Mouse (Mus musculus): ENCODE measurements around the gene Col6a4. TPM values are rescaled to one million over a fixed set of nuclear protein-coding genes. Genes with fewer than 3 reads are reported as not detected.

Gene Col6a4
- polyA plus RNA-seq, 1 experiment from 2014 or later, result 19.3 TPM

DNA sequence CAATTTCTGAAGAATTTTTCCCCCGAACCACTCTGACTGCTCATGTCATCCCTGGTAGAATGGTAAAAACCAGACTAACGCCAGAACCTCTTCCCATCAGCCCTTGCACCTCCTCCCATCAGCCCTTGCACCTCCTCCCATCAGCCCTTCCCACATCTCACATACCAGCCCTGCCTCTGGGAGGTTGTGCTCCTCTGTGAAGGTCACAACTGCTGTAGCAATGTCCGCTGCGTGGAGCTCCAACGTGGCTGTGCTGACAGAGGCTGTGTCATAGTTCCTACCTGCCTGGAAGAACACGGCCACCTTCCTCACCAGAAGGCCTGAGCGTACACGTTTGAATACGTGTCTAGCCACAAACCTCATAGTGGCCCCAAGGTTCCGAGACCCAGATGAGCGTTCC, 83.4 kb downstream of the Col6a4 start:
- ATAC-seq (ENCODE audit: low FRiP score, low TSS enrichment), result no peak
- H3K4me3 ChIP-seq (ENCODE audit: low read depth, low read length), result no peak overlapping the region
- TF ChIP-seq CTCF (IDR thresholded peaks at IDR 0.05; ENCODE audit: low read depth), result no peak
- no peak for TF ChIP-seq EP300 (optimal IDR thresholded peaks at IDR 0.05)
- H3K4me1 ChIP-seq (replicated peaks; ENCODE audit: control insufficient read depth, insufficient read depth), result no peaks in the 10 kb centered on the region
- no peaks in the 10 kb centered on the region for H3K36me3 ChIP-seq (ENCODE audit: control insufficient read depth, insufficient read depth, low read length)
- DNase-seq (ENCODE audit: low spot score), result no peak
- no peak overlapping the region for H3K4me2 ChIP-seq (replicated peaks; ENCODE audit: low read depth)
- H3K27me3 ChIP-seq (ENCODE audit: control insufficient read depth, insufficient read depth, low read length), result no peaks in the 10 kb centered on the region
- H3K9me3 ChIP-seq (ENCODE audit: control insufficient read depth, low read length), result no peaks in the 10 kb centered on the region
- H3K9ac ChIP-seq (ENCODE audit: low read length), result no peak overlapping the region
- H3K27ac ChIP-seq (replicated peaks), result no peak overlapping the region
- 85% methylated on average over 11 of the region's 11 CpGs for WGBS

DNA sequence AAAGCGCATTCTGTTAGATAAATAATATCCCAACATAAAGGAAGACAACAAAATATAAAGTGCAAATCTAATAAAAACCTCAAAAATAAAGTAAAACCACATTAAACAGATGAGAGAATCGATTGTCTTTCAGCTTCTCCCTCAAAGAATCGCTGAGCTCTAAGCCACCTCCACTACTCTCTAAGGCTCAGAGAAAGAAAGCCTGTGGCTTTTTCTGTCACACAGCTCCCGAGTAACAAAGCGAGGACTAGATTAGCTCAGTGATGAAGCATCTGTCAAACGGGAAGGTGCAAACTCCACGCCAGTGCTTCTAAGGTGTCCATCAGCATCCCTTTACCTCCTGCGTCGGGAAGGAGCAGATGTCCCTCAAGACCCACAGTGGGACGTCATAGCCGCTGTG, 98.6 kb downstream of the Col6a4 start:
- H3K4me2 ChIP-seq (replicated peaks; ENCODE audit: low read depth), result no peak overlapping the region
- H3K9ac ChIP-seq (ENCODE audit: low read length), result no peak overlapping the region
- no peak overlapping the region for H3K4me3 ChIP-seq (ENCODE audit: low read depth, low read length)
- no peaks in the 10 kb centered on the region for H3K9me3 ChIP-seq (ENCODE audit: control insufficient read depth, low read length)
- H3K27me3 ChIP-seq (ENCODE audit: control insufficient read depth, insufficient read depth, low read length), result no peaks in the 10 kb centered on the region
- ATAC-seq (ENCODE audit: low FRiP score, low TSS enrichment) (no peak), DNase-seq (ENCODE audit: low spot score) (no peak)
- H3K36me3 ChIP-seq (ENCODE audit: control insufficient read depth, insufficient read depth, low read length), result no peaks in the 10 kb centered on the region
- H3K4me1 ChIP-seq (replicated peaks; ENCODE audit: control insufficient read depth, insufficient read depth), result no peaks in the 10 kb centered on the region
- 53% methylated on average over 11 of the region's 11 CpGs for WGBS
- TF ChIP-seq EP300 (optimal IDR thresholded peaks at IDR 0.05) (no peak), CTCF (IDR thresholded peaks at IDR 0.05; ENCODE audit: low read depth) (no peak)
- no peak overlapping the region for H3K27ac ChIP-seq (replicated peaks)

DNA sequence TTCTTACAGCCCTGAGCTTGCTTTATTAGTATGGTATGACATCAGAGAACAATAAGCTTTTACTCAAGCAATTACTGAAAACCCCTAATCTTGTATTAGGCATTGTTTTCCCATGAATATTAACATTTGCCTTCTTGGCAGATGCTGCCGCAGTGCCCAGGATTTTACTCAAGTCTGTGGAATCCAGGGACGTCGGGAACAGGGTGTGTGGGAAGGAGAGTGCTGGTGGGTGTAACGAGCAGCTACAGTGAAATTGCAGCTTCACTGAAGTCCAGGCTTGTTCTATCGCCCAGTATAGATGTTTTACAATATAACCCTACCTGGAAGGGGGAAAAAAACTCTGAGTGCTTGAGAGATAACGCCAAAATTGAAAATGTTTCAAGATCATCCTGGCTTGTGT, 104.2 kb downstream of the Col6a4 start:
- Histone ChIP-seq H3K4me3 (ENCODE audit: low read depth, low read length) (no peak overlapping the region), H3K9ac (ENCODE audit: low read length) (no peak overlapping the region), H3K4me1 (replicated peaks; ENCODE audit: control insufficient read depth, insufficient read depth) (no peaks in the 10 kb centered on the region), H3K4me2 (replicated peaks; ENCODE audit: low read depth) (no peak overlapping the region), H3K36me3 (ENCODE audit: control insufficient read depth, insufficient read depth, low read length) (no peaks in the 10 kb centered on the region), H3K27ac (replicated peaks) (no peak overlapping the region), H3K27me3 (ENCODE audit: control insufficient read depth, insufficient read depth, low read length) (no peaks in the 10 kb centered on the region), H3K9me3 (ENCODE audit: control insufficient read depth, low read length) (no peaks in the 10 kb centered on the region)
- ATAC-seq (ENCODE audit: low FRiP score, low TSS enrichment) (no peak), DNase-seq (ENCODE audit: low spot score) (no peak)
- TF ChIP-seq CTCF (IDR thresholded peaks at IDR 0.05; ENCODE audit: low read depth), result no peak
- no peak for TF ChIP-seq EP300 (optimal IDR thresholded peaks at IDR 0.05)
- WGBS, result 74% methylated on average over 6 of the region's 6 CpGs

DNA sequence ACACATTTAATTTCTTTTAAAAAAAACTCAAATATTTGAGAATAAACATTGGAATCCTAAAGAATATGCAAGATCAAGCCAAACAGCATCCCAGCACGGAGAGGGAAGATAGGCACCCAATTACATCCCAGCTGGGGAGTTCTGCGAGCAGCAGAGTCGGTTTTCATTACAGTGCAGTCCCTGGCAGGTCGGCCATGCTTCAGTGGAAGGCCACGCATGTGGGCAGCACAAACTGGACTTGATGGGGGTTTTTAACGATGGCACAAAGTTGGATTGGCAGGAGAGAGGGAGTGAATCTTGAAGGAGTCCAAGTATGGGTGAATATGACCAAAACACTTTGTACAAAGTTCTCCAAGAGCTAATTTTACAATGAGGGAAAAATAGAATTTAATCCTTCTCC, 106.5 kb downstream of the Col6a4 start:
- no peak overlapping the region for H3K4me2 ChIP-seq (replicated peaks; ENCODE audit: low read depth)
- no peaks in the 10 kb centered on the region for H3K4me1 ChIP-seq (replicated peaks; ENCODE audit: control insufficient read depth, insufficient read depth)
- no peak for ATAC-seq (ENCODE audit: low FRiP score, low TSS enrichment)
- H3K9ac ChIP-seq (ENCODE audit: low read length), result no peak overlapping the region
- 63% methylated on average over 6 of the region's 6 CpGs for WGBS
- TF ChIP-seq CTCF (IDR thresholded peaks at IDR 0.05; ENCODE audit: low read depth), result no peak
- H3K27ac ChIP-seq (replicated peaks), result no peak overlapping the region
- no peaks in the 10 kb centered on the region for H3K36me3 ChIP-seq (ENCODE audit: control insufficient read depth, insufficient read depth, low read length)
- H3K9me3 ChIP-seq (ENCODE audit: control insufficient read depth, low read length), result no peaks in the 10 kb centered on the region
- no peaks in the 10 kb centered on the region for H3K27me3 ChIP-seq (ENCODE audit: control insufficient read depth, insufficient read depth, low read length)
- no peak for DNase-seq (ENCODE audit: low spot score)
- no peak overlapping the region for H3K4me3 ChIP-seq (ENCODE audit: low read depth, low read length)

DNA sequence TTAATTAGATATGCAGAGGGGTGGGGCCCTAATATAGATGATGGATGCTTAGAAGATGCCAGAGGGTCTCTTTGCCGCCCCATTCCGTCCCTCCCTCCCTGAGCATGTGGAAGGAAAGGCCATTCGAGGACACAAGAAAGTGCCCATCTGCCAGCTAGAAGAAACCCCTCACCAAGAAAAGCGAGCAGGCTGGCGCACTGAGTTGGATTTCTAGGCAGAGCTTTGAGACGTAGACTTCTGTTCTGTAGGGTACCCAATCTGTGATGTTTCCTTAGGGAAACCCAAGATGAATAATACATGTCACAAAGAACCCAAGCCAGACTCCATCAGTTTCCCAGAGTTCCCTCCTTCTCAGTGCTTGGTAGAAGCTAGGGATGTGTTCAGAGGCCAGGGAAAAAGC, 107.1 kb downstream of the Col6a4 start:
- H3K4me1 ChIP-seq (replicated peaks; ENCODE audit: control insufficient read depth, insufficient read depth), result no peaks in the 10 kb centered on the region
- H3K4me3 ChIP-seq (ENCODE audit: low read depth, low read length), result no peak overlapping the region
- TF ChIP-seq EP300 (optimal IDR thresholded peaks at IDR 0.05), result no peak
- TF ChIP-seq CTCF (IDR thresholded peaks at IDR 0.05; ENCODE audit: low read depth), result no peak
- ATAC-seq (ENCODE audit: low FRiP score, low TSS enrichment) (no peak), DNase-seq (ENCODE audit: low spot score) (no peak)
- H3K4me2 ChIP-seq (replicated peaks; ENCODE audit: low read depth), result no peak overlapping the region
- H3K36me3 ChIP-seq (ENCODE audit: control insufficient read depth, insufficient read depth, low read length), result no peaks in the 10 kb centered on the region
- no peaks in the 10 kb centered on the region for H3K27me3 ChIP-seq (ENCODE audit: control insufficient read depth, insufficient read depth, low read length)
- H3K27ac ChIP-seq (replicated peaks), result no peak overlapping the region
- WGBS, result 82% methylated on average over 6 of the region's 6 CpGs
- H3K9ac ChIP-seq (ENCODE audit: low read length), result no peak overlapping the region
- H3K9me3 ChIP-seq (ENCODE audit: control insufficient read depth, low read length), result no peaks in the 10 kb centered on the region

DNA sequence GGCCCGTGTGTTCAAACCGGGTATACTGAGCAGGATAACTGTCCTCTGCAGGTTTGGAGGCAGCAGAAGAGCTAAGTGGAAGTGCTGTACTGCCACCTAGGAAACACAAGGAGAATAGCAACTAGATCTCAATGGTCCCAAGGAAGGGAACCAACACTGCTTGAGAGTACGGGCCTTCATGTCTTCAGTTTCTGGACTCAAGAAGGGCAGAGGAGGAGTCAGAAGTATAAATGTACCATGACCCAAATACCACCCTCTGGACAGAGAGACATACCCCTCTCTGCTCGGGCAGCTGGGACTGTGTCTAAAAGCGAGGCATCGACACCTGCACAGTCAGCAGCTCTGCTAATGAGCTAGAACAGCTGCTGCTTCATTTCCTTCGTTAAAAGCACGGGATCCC, 108.5 kb downstream of the Col6a4 start:
- no peak overlapping the region for H3K4me3 ChIP-seq (ENCODE audit: low read depth, low read length)
- no peak for DNase-seq (ENCODE audit: low spot score)
- H3K9ac ChIP-seq (ENCODE audit: low read length), result no peak overlapping the region
- no peaks in the 10 kb centered on the region for H3K4me1 ChIP-seq (replicated peaks; ENCODE audit: control insufficient read depth, insufficient read depth)
- no peaks in the 10 kb centered on the region for H3K36me3 ChIP-seq (ENCODE audit: control insufficient read depth, insufficient read depth, low read length)
- H3K27ac ChIP-seq (replicated peaks), result no peak overlapping the region
- WGBS, result 65% methylated on average over 8 of the region's 8 CpGs
- no peak for ATAC-seq (ENCODE audit: low FRiP score, low TSS enrichment)
- no peak overlapping the region for H3K4me2 ChIP-seq (replicated peaks; ENCODE audit: low read depth)
- TF ChIP-seq EP300 (optimal IDR thresholded peaks at IDR 0.05) (no peak), CTCF (IDR thresholded peaks at IDR 0.05; ENCODE audit: low read depth) (peak; percentile 77)
- no peaks in the 10 kb centered on the region for H3K9me3 ChIP-seq (ENCODE audit: control insufficient read depth, low read length)
- H3K27me3 ChIP-seq (ENCODE audit: control insufficient read depth, insufficient read depth, low read length), result no peaks in the 10 kb centered on the region

Measured in stomach, postnatal 0 days (tissue).